Mouse (Mus musculus) liver, postnatal 0 days (tissue): ENCODE measurements around the gene Bace1. TPM values are rescaled to one million over a fixed set of nuclear protein-coding genes. Genes with fewer than 3 reads are reported as not detected.
"Not testable (repeated sequence)": the region's sequence is repeated elsewhere in the genome, so short reads cannot be mapped to it uniquely, and the experiment has no call there.

ENCODE experiments used
- ATAC-seq: fragments of 200-750 bp; cut with Nextera tagmentation; 2 replicates; pipeline ENCODE4 v1.8.0; 2017; ENCODE audit warnings: mild to moderate bottlenecking, moderate library complexity
- DNase-seq: peaks from one replicate; pipeline ENCODE4 v3.0.0-alpha.2; 2016
- H3K27ac ChIP-seq: fragments of 300-500 bp; sonication (generic); 2 replicates; pipeline ENCODE4 v1.5.1; 2014; ENCODE audit warnings: antibody characterized with exemption, moderate library complexity, mild to moderate bottlenecking, low read depth
- H3K27me3 ChIP-seq: fragments of 300-500 bp; sonication (generic); 2 replicates; pipeline ENCODE4 v1.6.1; 2014; ENCODE audit warnings: low read length, control low read depth, mixed read lengths; ENCODE audit not compliant: insufficient read depth
- H3K36me3 ChIP-seq: fragments of 300-500 bp; sonication (generic); replicated peaks from 2 replicates; pipeline ENCODE4 v1.6.1; 2014; ENCODE audit warnings: mild to moderate bottlenecking, control low read depth, low read length, moderate library complexity, mixed read lengths; ENCODE audit not compliant: insufficient read depth
- H3K4me1 ChIP-seq: fragments of 300-500 bp; sonication (generic); 2 replicates; pipeline ENCODE4 v1.6.1; 2014; ENCODE audit warnings: antibody characterized with exemption, mild to moderate bottlenecking, control low read depth; ENCODE audit not compliant: insufficient read depth
- H3K4me2 ChIP-seq: fragments of 300-500 bp; sonication (generic); 2 replicates; pipeline ENCODE4 v1.6.1; 2014; ENCODE audit warnings: low read depth, mild to moderate bottlenecking, low read length, moderate library complexity, mixed read lengths
- H3K4me3 ChIP-seq: fragments of 300-500 bp; sonication (generic); 2 replicates; pipeline ENCODE4 v1.5.1; 2014; ENCODE audit warnings: low read depth, low read length
- H3K9ac ChIP-seq: fragments of 300-500 bp; sonication (generic); replicated peaks from 2 replicates; pipeline ENCODE4 v1.6.1; 2014; ENCODE audit warnings: mild to moderate bottlenecking, moderate library complexity
- H3K9me3 ChIP-seq: fragments of 300-500 bp; sonication (generic); 2 replicates; pipeline ENCODE4 v1.6.1; 2016; ENCODE audit warnings: mild to moderate bottlenecking, control low read depth, low read length, mixed read lengths
- CTCF ChIP-seq: sonication (generic); IDR thresholded peaks from 2 replicates; pipeline ENCODE4 v1.5.1; 2016; ENCODE audit warnings: antibody characterized with exemption, low read depth
- EP300 ChIP-seq: IDR thresholded peaks from 2 replicates; pipeline ENCODE4 v1.6.1; 2016; ENCODE audit warnings: antibody characterized with exemption, low read depth, mild to moderate bottlenecking
- WGBS: fragments of 180-500 bp; shearing (Covaris S2); extraction: QIAGEN DNeasy Blood & Tissue Kit; methylation state at CpG from one replicate; pipeline ENCODE4 v1.1.7; 2014; ENCODE audit not compliant: insufficient replicate concordance; 5-methylcytosine and 5-hydroxymethylcytosine counted together
- polyA plus RNA-seq: library from polyadenylated mRNA; unstranded; fragments of >200 nt; fragmentation: Nextera tagmentation; extraction: Ambion mirVana; gene quantifications from 2 replicates; pipeline ENCODE4 v1.2.1, GENCODE M21; 2015

Bace1 gene
- polyA plus RNA-seq, 1 experiment from 2014 or later = 10.7 TPM

DNA sequence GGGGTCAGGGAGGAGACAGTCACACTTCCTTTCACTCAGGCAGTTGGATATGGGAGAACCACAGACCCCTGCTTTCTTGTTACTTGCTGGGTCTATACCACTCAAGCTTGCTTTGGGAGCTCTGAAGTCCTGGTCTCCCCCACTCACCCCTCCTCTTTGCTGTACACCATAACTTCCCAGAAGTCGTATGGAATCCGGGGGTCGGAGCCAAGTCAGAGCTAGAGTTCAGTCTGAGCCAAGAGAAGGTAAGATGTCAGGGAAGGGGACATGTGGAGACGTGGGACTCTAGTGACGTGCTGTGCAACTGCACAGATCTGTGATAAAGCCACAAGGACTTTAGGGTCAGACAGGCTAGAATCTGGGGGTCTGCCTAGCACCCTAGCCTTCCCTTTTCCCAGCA lies 2.0 kb downstream of the Bace1 start:
- H3K27ac ChIP-seq = peak overlapping the region; percentile 36; the same call in 1 of the 2 replicates
- TF ChIP-seq CTCF (no peak), EP300 (no peak)
- DNase-seq (no peak), ATAC-seq (no peak)
- H3K27me3 ChIP-seq = no peaks in the 10 kb centered on the region
- peak overlapping the region; percentile 85 for H3K9ac ChIP-seq
- H3K4me3 ChIP-seq = peak overlapping the region; percentile 75
- no peaks in the 10 kb centered on the region for H3K36me3 ChIP-seq
- H3K4me2 ChIP-seq = peak overlapping the region; percentile 86
- 58% methylated on average over 5 of the region's 5 CpGs for WGBS
- no peaks in the 10 kb centered on the region for H3K9me3 ChIP-seq
- H3K4me1 ChIP-seq = peaks cover 31% of the 10 kb centered on the region

DNA sequence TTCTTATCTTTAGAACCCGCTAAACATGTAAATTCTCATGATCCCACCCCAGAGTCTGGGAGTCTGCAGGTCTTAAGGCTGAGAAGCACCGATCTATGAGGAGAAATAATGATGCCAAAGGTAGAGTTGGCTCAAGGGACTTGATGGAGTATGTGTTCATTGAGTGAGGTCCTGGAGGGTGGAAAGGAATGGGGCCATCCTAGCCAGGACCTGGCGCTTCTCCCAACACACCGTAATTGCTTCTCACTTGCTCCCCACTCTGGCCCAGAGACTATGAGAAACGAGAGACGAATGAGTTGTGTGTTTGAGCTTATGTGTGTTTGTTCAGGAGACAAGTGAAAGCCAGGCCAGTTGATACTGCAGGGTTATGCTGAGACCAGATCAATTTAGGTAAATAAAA lies 3.1 kb downstream of the Bace1 start:
- Histone ChIP-seq H3K36me3 (no peaks in the 10 kb centered on the region), H3K4me1 (peaks cover 33% of the 10 kb centered on the region), H3K4me2 (peak overlapping the region; percentile 86), H3K4me3 (no peak overlapping the region), H3K27me3 (no peaks in the 10 kb centered on the region), H3K9ac (no peak overlapping the region), H3K27ac (peak overlapping the region; percentile 51; the same call in 1 of the 2 replicates), H3K9me3 (no peaks in the 10 kb centered on the region)
- ATAC-seq (peak; percentile 47), DNase-seq (no peak)
- 66% methylated on average over 6 of the region's 6 CpGs for WGBS
- TF ChIP-seq EP300 (no peak), CTCF (no peak)

DNA sequence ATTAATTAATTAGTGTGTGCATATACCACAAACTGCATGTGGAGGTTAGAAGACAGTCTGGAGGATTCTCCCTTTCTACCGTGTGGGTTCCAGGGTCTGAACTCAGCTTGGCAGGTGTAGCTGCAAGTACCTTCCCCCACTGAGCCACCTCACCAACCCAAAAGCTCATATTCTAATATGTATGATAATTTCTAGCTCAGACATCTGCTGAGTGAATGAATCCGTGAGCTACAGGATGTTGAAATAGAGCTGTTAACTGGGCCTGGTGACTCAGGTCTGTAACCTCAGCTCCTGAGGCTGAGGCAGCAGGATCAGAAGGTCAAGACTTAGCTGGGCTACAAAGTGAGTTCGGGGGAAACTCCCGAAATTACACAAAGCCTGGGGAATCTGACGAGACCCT lies 4.6 kb downstream of the Bace1 start:
- H3K4me2 ChIP-seq = no peak overlapping the region

DNA sequence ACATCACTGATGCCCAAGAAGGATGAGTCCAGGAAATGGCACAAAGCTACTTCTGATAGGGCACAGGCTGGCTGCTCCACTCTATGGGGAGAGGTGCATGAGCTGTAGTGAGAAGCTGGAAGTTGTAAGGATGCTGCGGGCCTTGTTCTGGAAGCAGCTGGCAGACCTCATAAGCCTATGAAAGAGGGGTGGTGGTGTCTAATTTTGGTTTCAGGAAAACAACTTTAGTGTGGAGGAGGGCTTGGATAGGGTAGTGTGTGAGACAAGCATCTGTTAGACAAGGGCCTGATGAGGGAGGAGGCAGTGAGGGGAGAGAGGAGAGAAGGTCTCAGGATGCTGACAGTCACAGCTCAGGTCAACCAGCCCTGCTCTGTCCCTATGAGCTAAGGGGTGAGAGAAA lies 5.4 kb downstream of the Bace1 start:
- no peak for ATAC-seq
- no peak overlapping the region for H3K4me3 ChIP-seq
- no peaks in the 10 kb centered on the region for H3K27me3 ChIP-seq
- peaks cover 54% of the 10 kb centered on the region for H3K4me1 ChIP-seq
- no peaks in the 10 kb centered on the region for H3K9me3 ChIP-seq
- WGBS = 86% methylated on average over 1 of the region's 1 CpGs
- TF ChIP-seq EP300 (no peak), CTCF (no peak)
- no peaks in the 10 kb centered on the region; the same call in 1 of the 2 replicates for H3K36me3 ChIP-seq
- no peak overlapping the region for H3K27ac ChIP-seq
- H3K9ac ChIP-seq = no peak overlapping the region
- H3K4me2 ChIP-seq = no peak overlapping the region
- DNase-seq = no peak

More for the DNA sequence above, 4.6 kb downstream of the Bace1 start:
- Histone ChIP-seq H3K36me3 (no peaks in the 10 kb centered on the region; the same call in 1 of the 2 replicates), H3K9ac (no peak overlapping the region), H3K27me3 (no peaks in the 10 kb centered on the region), H3K9me3 (no peaks in the 10 kb centered on the region), H3K27ac (no peak overlapping the region), H3K4me3 (no peak overlapping the region), H3K4me1 (peaks cover 48% of the 10 kb centered on the region)
- 58% methylated on average over 5 of the region's 5 CpGs for WGBS
- DNase-seq (no peak), ATAC-seq (no peak)
- no peak for TF ChIP-seq EP300
- TF ChIP-seq CTCF = no peak

DNA sequence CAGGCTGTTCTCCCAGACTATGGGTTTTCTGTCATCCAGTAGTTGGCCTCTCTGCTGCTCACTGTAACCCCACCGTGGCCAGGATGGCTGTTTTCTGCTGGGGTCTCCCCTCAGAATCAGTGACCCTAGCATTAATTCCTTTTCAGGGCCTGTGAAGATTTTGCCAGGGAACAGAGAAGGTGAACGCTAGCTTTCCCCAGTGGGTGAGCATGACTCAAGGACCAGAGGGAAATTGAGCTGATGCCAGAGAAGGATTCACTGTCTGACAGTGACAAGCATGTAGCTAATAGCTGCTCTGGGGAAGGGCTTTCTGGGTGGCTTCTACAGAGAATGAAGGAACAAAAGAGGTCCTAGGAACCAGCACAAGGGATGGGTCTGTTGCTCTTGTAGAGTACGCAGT lies 7.2 kb downstream of the Bace1 start:
- Histone ChIP-seq H3K9me3 (no peaks in the 10 kb centered on the region), H3K4me2 (no peak overlapping the region), H3K4me3 (no peak overlapping the region), H3K9ac (no peak overlapping the region), H3K27ac (no peak overlapping the region), H3K4me1 (peaks cover 69% of the 10 kb centered on the region), H3K27me3 (no peaks in the 10 kb centered on the region), H3K36me3 (no peaks in the 10 kb centered on the region; the same call in 1 of the 2 replicates)
- DNase-seq (no peak), ATAC-seq (no peak)
- TF ChIP-seq CTCF = no peak
- no peak for TF ChIP-seq EP300
- 74% methylated on average over 3 of the region's 3 CpGs for WGBS

DNA sequence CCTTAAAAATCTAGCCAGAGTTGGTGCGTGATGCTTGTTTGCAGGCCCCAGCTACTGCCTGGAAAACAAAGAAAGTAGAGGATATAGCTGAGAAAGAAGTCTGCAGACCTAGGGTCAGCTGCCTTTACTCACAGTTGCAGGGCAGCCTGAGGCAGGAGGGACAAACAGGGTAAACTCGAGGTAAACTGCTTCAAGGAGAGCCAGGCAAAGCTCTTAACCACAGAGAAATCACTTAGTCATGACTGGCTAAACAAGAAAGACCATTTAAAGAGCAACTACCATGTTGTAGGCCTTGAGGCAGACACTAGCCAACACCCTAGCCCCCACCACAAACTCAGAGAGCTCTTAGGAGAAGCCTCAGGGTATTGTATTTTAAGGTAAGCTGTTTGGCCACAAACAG lies 7.8 kb downstream of the Bace1 start:
- ATAC-seq, H3K27me3 ChIP-seq, H3K36me3 ChIP-seq, H3K27ac ChIP-seq, H3K9me3 ChIP-seq, H3K4me3 ChIP-seq, H3K9ac ChIP-seq, H3K4me2 ChIP-seq, DNase-seq: not testable (repeated sequence)
- H3K4me1 ChIP-seq = peaks cover 68% of the 10 kb centered on the region
- 48% methylated on average over 2 of the region's 2 CpGs for WGBS
